Mouse (Mus musculus) cortical plate, adult 2 months (tissue): ENCODE measurements around the gene Ccdc173.

Experiments used
- CTCF ChIP-seq: fragments of 200-500 bp; IDR thresholded peaks from 2 replicates; pipeline ENCODE4 v1.5.1; 2011; ENCODE audit warnings: mild to moderate bottlenecking, control low read depth, low read length; ENCODE audit not compliant: insufficient read depth; ENCODE audit errors: extremely low read depth
- POLR2A ChIP-seq: fragments of 200-500 bp; IDR thresholded peaks from 2 replicates; pipeline ENCODE4 v1.6.1; 2011; ENCODE audit warnings: mild to moderate bottlenecking, low read length, control low read depth; ENCODE audit not compliant: insufficient read depth; ENCODE audit errors: extremely low read depth

DNA sequence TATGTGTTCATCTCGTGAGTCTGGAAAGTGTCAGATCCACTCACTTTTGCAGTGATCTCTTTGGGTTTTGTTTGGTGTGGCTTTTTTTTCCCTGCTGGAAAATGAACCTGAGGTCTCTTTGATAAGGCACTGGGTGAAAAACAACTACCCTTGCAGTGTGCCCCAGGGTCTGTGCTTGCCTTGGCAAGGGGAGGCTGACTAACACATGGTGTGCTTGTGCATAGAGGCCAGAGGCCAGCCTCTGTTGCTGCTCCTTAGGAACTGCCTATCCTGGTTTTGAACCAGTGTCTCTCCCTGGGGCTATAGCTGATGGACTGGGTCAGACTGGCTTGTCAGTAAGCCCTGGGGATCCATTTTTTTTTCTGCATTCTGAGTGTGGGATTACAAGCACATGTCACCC, 30.8 kb upstream of the Ccdc173 start:
- TF ChIP-seq CTCF (no peak), POLR2A (no peak)
